Mouse (Mus musculus): Measurements from ENCODE around the gene Ipo4.

DNA sequence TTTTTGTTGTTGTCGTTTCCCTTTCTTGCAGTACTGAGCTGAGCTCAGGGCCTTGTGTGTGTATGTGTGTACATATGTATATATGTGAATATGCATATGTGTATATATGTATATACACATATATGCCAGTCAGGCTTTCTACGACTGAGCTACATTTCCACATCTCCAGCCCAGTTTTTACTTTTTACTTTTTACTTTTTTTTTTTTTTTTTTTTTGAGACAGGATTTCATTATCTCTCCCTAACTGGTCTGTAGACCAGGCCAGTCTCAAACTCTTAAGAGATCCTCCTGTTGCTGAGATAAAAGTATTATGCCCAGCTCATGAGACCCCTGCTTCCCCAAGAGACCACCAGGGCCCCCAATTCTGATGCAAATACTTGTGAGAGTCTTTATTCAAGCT lies 18.9 kb downstream of the Ipo4 start:
- TF ChIP-seq POLR2A (IDR thresholded peaks at IDR 0.05; ENCODE audit: borderline replicate concordance, insufficient read depth, low read length) (no peak), CTCF (IDR thresholded peaks at IDR 0.05; ENCODE audit: borderline replicate concordance, insufficient read depth, low read depth, low read length) (no peak)
